Mouse (Mus musculus) kidney, adult 11 months (tissue): Measurements from ENCODE around the gene Tefm.
"Not testable (repeated sequence)": the region's sequence is repeated elsewhere in the genome, so short reads cannot be mapped to it uniquely, and the experiment has no call there.

ENCODE experiments used
- DNase-seq: peaks from one replicate; pipeline ENCODE4 v3.0.0; 2022

The Tefm gene

GRCm38 (mm10) chr11:80141825-80142521 lies at the start of gene Tefm:
TSS of gene Tefm (minus strand) at chr11:80142175.
- DNase-seq = peak; percentile 75

- no peak for DNase-seq
These were observed 48.3 kb upstream of the Tefm start for GRCm38 (mm10) chr11:80190280-80190679.

- DNase-seq = not testable (repeated sequence)
These were observed 43.5 kb upstream of the Tefm start for GRCm38 (mm10) chr11:80185441-80185976.

- DNase-seq = no peak
These were observed 42.6 kb upstream of the Tefm start for GRCm38 (mm10) chr11:80184531-80185071.

- peak; percentile 92 for DNase-seq
These were observed 41.8 kb upstream of the Tefm start, which contains the start of gene Rnf135 for GRCm38 (mm10) chr11:80183705-80184255. TSS of gene Rnf135 (plus strand) at chr11:80183851.

GRCm38 (mm10) chr11:80183054-80183704 lies 41.2 kb upstream of the Tefm start:
- not testable (repeated sequence) for DNase-seq

GRCm38 (mm10) chr11:80181021-80181749 lies 39.2 kb upstream of the Tefm start:
- DNase-seq = no peak

- DNase-seq = no peak
These were observed 36.3 kb upstream of the Tefm start for GRCm38 (mm10) chr11:80178316-80178715.

- no peak for DNase-seq
These were observed 35.2 kb upstream of the Tefm start for GRCm38 (mm10) chr11:80176911-80177895.

- no peak for DNase-seq
These were observed 32.1 kb upstream of the Tefm start for GRCm38 (mm10) chr11:80173963-80174670.

GRCm38 (mm10) chr11:80171884-80172283 lies 29.9 kb upstream of the Tefm start:
- peak; percentile 92 for DNase-seq

- DNase-seq = no peak
These were observed 28.4 kb upstream of the Tefm start for GRCm38 (mm10) chr11:80170351-80170750.

GRCm38 (mm10) chr11:80169629-80170028 lies 27.7 kb upstream of the Tefm start:
- DNase-seq = no peak

- DNase-seq = no peak
These were observed 26.8 kb upstream of the Tefm start for GRCm38 (mm10) chr11:80168611-80169249.

- DNase-seq = no peak
These were observed 26.1 kb upstream of the Tefm start for GRCm38 (mm10) chr11:80168121-80168520.

- peak; percentile 74 for DNase-seq
These were observed 22.2 kb upstream of the Tefm start for GRCm38 (mm10) chr11:80164224-80164623.

GRCm38 (mm10) chr11:80163362-80164116 lies 21.6 kb upstream of the Tefm start:
- DNase-seq = no peak

GRCm38 (mm10) chr11:80161041-80161440 lies 19.1 kb upstream of the Tefm start:
- no peak for DNase-seq

- no peak for DNase-seq
These were observed 17.0 kb upstream of the Tefm start for GRCm38 (mm10) chr11:80159018-80159417.

GRCm38 (mm10) chr11:80156841-80157240 lies 14.9 kb upstream of the Tefm start:
- no peak for DNase-seq
